Mouse (Mus musculus) midbrain, embryonic 16.5 days (tissue): ENCODE data around the gene Dnajb8. TPM values are rescaled to one million over a fixed set of nuclear protein-coding genes. Genes with fewer than 3 reads are reported as not detected.

Experiments
- polyA plus RNA-seq: library from polyadenylated mRNA; unstranded; fragments of >200 nt; fragmentation: Nextera tagmentation; extraction: Ambion mirVana; gene quantifications from 2 replicates; pipeline ENCODE4 v1.2.1, GENCODE M21; 2015

The Dnajb8 gene
- polyA plus RNA-seq, 1 experiment from 2014 or later = not detected

Other genes starting within 250 kb of the Dnajb8 start
- 13.5 and 14.4 TPM in 2 replicates for gene H1fx, start 240.6 kb upstream of the Dnajb8 start, polyA plus RNA-seq
- 357 and 370 TPM in 2 replicates for gene Rab7, start 177.0 kb upstream of the Dnajb8 start, polyA plus RNA-seq
- 321 and 328 TPM in 2 replicates for gene Rpn1, start 137.8 kb upstream of the Dnajb8 start, polyA plus RNA-seq
- gene Gata2, start 28.4 kb upstream of the Dnajb8 start, polyA plus RNA-seq = 13.0 and 15.0 TPM in 2 replicates
- 25.3 and 26.3 TPM in 2 replicates for gene Eefsec, start 224.3 kb downstream of the Dnajb8 start, polyA plus RNA-seq
- 92.6 and 92.7 TPM in 2 replicates for gene Ruvbl1, start 243.1 kb downstream of the Dnajb8 start, polyA plus RNA-seq